Mouse (Mus musculus): ENCODE results near the gene Glra3.

Glra3 gene

DNA sequence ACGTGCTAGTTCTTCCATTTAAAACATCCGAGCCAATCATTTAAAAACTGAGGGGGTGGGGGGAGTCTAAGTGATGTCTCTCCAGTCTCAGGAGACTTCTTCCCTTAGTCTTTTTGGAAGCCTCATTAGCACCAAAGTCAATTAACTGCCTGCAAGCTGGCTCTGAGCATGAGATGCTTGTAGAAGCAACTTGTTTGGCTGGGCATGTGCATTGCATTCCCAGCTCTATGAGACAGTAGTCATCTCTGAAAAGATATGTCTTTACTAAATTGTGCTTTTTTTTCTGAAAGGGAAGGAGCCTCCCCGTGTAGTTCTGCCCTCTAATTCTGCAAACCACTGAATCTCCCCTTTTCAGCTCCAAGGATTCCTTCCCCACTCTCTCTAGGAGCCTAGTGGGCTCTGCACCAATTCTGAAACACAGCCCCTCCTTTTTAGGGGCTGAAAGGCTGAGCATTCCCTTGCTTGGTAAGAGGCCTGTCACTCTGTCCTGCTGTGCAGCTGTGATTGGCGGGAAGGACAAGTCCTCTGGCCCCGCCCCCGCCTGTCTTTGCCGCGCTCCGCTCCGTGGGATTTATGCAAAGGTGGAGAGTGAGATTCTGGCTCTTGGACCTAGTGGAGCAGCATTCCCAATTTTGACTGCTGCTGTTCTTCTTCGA is at the start of gene Glra3:
Gene Glra3 (plus strand): TSS at position 591 of the 656 bp plus-strand sequence.
- DNase-seq (ENCODE audit: low read depth, low spot score) = peak; percentile 53

DNA sequence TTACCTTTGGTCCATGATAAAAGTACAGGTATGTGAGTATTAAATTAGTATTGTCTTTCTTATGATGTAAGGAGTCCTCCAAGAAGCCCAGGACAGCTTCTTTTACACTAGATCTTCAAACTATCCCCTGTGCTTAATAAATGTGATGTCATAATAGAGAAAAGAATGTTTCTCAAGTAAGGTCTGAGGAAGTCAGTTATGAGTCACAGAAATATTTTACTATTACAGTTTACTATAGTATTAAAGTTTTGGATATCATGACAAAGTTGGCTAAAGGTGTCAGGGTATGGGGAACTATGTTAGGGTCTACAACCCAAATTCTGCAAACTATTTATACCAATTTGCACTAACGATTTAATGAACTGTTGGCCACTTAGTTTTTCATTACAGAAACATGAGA is 33.4 kb upstream of the Glra3 start, which contains the start of gene Adam29:
Gene Adam29 (minus strand): TSS at position 101 of the 400 bp plus-strand sequence.
- no peak for DNase-seq (ENCODE audit: low read depth, low spot score)

DNA sequence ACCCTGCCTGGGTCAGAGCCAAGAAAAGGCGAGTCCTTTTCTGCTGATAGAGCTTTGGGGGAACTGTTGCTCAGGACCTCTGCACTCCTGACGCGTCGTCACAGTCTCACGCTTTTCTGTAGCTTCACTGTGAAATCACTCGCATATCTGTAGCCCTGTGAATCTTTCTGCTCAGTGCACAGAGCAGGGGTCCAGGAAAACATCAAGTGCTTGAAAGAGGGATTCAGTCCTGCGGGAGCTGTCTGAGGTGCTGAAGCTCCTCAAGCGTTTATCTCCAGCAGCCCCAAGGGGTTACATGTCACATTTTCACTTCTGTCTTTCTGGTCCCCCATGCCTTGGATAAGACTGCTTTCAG is 243 bp downstream of the Glra3 start:
- DNase-seq (ENCODE audit: low read depth, low spot score) = peak; percentile 11

DNA sequence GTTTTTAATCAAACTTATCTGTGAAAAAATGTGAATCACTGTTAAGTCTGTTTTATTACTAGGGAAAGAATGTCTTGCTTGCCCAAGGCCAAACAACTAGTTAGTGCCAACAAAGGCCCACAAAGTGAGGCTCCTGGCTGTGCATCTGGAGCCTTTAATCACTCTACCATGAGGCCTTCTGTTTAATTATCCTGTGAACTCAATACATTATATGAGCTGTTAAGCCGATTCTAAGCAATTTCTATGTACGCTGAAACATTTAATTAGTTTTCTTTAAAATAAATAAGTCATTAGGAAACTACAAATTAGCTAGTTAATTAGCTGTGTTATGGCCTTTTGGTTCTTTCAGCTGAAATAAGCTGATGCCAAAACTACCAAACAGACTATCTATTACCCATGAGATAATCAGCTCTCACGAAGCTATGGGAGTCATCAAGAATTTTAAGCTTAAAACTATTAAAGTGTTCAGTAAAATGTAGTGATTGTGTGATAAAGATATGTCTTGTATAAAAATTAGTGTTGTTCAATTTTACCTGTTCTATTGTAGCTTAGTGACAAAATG is 24.6 kb downstream of the Glra3 start:
- DNase-seq (ENCODE audit: low read depth, low spot score) = no peak

DNA sequence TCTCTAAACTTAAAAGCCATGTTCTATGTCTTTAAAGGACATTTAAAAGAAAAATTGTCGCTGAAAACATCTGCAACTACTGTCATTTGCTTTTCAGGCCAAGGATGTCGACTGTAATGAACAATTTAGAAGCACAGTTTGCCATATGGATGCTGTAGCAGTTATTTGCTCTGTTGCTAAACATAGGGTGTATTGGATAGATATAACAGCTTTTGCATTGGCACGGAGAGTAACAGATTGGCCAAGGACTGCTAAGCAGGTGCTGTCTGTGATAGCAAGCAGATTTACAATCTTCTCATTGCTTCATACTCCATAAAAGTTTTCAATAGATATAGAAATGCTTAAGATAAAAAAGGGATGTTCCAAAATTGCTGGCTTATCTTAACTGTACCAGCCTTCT is 57.6 kb downstream of the Glra3 start:
- DNase-seq (ENCODE audit: low read depth, low spot score) = peak; percentile 74

DNA sequence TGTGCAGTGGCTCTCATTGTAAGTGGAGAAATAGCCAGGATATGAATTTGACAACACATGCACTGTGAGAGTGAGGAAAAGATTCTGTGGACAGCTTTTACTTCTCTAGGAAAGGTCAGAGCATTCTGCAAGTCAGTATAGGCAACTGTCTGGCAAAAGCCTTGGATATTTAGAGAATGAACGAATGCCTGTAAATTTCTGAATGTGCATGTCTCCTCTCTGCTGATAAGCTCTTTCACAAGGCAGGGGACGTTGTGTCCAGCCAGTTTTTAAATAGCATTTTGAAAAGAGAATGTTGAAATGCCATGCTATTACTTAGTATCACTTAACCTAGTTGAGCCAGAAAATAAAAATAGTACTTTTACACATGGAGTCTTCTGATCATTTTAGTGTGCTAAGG is 114.1 kb downstream of the Glra3 start:
- DNase-seq (ENCODE audit: low read depth, low spot score) = no peak

DNA sequence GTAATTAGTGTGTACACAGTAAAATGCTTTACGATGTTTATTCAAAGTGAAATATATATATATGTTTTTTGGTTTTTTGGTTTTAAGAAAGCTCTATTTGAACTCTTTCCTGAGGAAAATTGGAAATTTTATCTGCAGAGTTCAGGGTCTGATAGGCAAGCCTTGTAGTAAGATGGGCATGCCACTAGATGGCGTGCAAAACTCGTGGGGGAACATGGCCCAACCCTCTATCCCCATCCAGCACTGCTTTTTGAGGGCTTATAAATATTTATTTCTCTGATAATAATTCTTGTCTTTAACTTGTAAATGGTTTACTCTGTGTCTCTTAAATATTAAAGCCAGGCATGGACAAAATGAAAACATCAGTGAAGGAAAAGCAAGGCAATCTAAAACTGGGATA is 122.8 kb downstream of the Glra3 start:
- DNase-seq (ENCODE audit: low read depth, low spot score) = no peak

DNA sequence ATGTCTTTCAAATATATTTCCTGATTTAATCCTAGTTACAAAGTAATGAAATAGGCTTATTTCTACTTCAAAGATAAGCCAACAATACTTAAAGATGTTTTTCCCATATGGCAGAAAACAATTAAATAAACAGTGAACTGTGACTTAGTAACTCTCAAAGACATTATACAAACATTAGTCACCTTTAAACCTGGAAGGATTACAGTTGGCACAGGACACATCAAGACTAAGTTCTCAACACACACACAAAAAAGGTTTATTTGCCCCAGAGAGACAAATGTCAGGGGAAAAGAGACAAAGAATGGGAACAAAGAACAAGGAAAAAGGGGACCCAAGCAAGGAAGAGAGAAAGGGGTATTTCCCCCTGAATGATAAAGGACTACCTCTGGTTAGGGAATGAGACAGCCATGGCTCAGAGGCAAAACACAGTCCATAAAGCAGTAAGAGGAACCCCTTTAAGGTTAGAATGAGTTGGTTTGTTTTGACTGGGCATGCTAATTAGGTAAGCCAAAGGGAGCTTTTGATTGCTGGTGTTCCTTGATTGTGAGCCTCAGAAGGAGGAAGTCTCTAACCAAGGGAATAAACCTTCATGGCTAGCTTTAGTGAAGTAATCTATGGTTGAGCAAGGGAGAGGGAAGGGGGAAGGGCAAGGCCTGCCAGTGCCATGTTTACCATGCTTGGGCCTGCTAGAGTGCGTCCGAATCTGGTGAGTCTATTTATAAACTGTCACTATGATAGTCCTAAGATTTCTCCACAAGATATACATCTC is 130.4 kb downstream of the Glra3 start:
- DNase-seq (ENCODE audit: low read depth, low spot score) = no peak

DNA sequence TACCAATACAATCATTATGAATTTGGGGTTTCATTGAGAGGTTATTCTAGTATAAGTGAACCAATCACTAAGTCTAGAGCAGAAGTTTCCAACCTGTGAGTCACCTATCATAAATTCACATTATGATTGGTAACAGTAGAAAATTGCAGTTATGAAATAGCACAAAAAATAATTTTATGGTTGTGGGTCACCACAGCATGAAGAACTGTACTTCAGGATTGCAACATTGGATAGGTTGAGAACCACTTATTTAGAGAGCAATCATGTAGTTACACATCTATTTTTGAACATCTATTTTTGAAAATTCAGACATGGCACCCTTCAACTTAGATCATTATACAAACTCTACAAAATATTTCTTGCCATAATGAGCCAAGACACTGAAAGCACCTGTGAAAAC is 143.4 kb downstream of the Glra3 start:
- DNase-seq (ENCODE audit: low read depth, low spot score) = no peak

DNA sequence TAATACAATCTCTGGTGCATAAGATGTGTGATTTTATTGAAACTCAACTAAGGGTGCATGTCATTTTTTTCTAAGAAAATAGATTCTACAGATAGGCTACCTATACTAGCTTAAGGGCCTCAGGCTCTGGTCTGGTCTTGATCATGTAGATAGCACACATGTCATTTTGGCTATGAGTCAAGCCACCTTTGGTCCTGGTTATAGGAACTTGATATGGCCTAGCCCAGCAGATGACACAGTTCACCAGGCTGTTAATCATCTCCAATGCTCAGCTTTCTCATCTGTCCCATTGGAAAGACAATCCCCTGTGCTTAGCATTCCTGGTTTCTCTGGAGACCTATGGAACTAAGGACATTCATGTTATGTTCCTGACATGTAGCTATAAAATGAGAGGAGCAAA is 154.1 kb downstream of the Glra3 start:
- no peak for DNase-seq (ENCODE audit: low read depth, low spot score)

DNA sequence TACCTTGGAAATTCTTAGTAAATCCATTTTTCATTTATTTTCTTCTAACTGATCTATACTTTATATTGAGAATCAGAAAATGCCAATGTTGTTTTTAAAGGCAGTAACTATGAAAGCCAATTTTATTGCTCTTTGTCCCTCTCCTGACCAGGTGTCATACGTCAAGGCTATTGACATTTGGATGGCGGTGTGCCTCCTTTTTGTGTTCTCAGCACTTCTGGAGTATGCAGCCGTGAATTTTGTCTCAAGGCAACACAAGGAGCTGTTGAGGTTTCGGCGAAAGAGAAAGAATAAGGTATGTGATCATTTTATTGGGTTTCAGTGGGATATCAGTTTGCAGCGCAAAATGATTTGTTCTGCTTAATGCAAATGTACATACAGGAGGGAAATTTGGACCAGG is 170.0 kb downstream of the Glra3 start:
- no peak for DNase-seq (ENCODE audit: low read depth, low spot score)

DNA sequence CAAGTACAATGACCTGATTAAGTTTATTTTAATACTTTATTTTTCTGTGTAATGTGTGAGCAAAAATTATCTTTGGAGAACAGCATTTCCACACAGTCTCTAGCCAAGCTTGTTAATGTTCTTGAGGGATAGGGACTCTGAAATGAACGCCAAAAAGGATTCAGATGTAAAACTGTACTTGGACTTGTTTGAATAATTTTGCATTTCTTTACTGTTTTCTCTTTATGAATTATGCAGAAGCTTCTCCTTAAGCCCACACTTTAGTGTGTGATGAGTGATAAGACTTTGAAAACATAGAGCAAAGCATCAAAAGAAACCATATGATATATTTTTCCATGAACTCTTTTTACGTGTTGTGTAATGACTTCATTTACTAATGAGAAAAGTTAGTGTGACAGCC is 189.1 kb downstream of the Glra3 start:
- DNase-seq (ENCODE audit: low read depth, low spot score) = peak; percentile 15

DNA sequence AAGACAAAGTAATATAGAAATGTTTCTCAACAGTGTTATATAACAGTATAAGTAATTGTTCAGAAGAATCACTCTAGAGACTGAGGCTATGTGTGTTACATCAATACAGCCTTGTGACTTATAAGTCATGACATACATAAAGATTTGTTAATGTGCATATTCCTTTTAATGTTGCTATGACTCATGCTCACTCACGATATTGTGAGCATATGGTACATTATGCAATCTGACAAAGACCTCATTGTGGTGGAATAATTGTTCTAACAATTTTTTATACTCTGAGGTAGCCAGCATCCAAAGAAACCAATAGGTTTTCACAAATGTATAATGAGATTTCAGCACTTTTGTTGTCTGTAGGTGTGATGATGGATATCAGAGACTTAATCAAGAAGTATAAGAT is 210.4 kb downstream of the Glra3 start:
- DNase-seq (ENCODE audit: low read depth, low spot score) = peak; percentile 13

DNA sequence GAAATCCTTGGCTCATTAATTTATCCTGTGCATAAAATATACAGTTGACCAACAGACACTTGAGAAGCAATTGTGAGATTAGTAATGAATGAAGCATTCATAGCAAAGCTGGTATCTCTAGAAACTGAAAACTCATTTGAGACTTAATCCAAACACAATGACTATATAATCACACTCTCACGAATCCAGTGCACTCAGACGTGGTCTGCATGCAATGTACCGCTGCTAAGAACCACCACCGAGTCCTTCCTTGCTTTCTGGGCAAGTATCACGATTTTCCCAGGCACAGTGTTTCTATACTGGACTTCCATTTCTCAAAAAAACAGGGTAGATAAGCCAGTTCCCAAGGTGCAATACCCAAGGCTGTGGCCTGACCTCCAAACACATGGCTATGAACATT is 211.3 kb downstream of the Glra3 start:
- no peak for DNase-seq (ENCODE audit: low read depth, low spot score)

DNA sequence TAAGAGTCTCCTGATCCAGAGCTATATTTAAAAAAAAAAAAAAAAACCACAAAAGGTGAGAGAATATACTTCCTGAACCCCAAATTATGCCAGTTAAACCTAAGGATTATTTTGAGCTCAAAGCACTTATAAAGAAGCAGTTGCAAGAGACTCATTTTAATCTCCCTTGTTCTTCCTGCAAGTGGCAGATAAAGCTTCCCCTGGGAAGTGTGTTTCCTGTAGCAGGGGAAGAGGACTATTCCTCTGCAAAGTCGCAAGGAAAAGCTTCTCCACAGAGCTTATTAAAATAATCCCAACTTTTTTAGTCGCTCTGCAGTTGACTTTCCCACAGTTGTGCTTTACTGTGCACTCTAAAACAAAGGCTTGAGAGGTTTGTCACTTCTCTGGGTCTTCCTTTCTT is 218.7 kb downstream of the Glra3 start:
- no peak for DNase-seq (ENCODE audit: low read depth, low spot score)
